Mouse (Mus musculus): ENCODE results near the gene Syt16.

GRCm38 (mm10) chr12:74320318-74320717, 322.9 kb downstream of the Syt16 start:
- TF ChIP-seq CTCF (conservative IDR thresholded peaks at IDR 0.05; ENCODE audit: insufficient read depth, insufficient read length, low read depth, low read length) = peak; percentile 89
- no peak for TF ChIP-seq POLR2A (IDR thresholded peaks at IDR 0.05; ENCODE audit: low read depth, low read length)

Data from kidney, adult 2 months (tissue).